ENCODE assay signal across 8 mouse cellular contexts in genomic region chr2:52423611-52424247, GRCm38 (mm10). TPM values are rescaled to one million over a fixed set of nuclear protein-coding genes. Genes with fewer than 3 reads are reported as not detected.
DNase-seq lines count a peak whose midpoint lies in the region; ATAC-seq lines count a peak whose summit lies in the region.

No protein-coding gene starts in this region.

- ATAC-seq in forebrain, embryonic 11.5 days (replicated peaks; ENCODE audit: low FRiP score) = no peak
- ATAC-seq in neural tube, embryonic 15.5 days (ENCODE audit: low FRiP score) = no peak
- ATAC-seq in frontal cortex, adult (ENCODE audit: low TSS enrichment) = no peak

- H3K9me3 ChIP-seq in forebrain, embryonic 11.5 days (ENCODE audit: control insufficient read depth, low read length) = no peaks in the 10 kb centered on the region
- H3K9me3 ChIP-seq in neural tube, embryonic 15.5 days (replicated peaks) = no peaks in the 10 kb centered on the region

- H3K27me3 ChIP-seq in forebrain, embryonic 11.5 days (ENCODE audit: control insufficient read depth, insufficient read depth, low read length) = no peaks in the 10 kb centered on the region
- H3K27me3 ChIP-seq in neural tube, embryonic 15.5 days (replicated peaks) = no peaks in the 10 kb centered on the region

- peak; percentile 56 for DNase-seq in cerebellum, adult 9-10 months
- DNase-seq in cerebellum, adult 9-11 months = no peak
- DNase-seq in 416B (ENCODE audit: low read depth) = peak; percentile 32
- DNase-seq in forebrain, embryonic 11.5 days (ENCODE audit: low spot score) = no peak
- DNase-seq in kidney, postnatal 4 days = peak; percentile 33 to 40
- DNase-seq in gastrocnemius, adult 8-10 months (ENCODE audit: low spot score in 2 of 2) = no peak

- H3K4me1 ChIP-seq in forebrain, embryonic 11.5 days (replicated peaks; ENCODE audit: control insufficient read depth, insufficient read depth, low read length) = no peaks in the 10 kb centered on the region
- peaks cover 41% of the 10 kb centered on the region for H3K4me1 ChIP-seq in neural tube, embryonic 15.5 days

- H3K4me2 ChIP-seq in forebrain, embryonic 11.5 days (ENCODE audit: low read depth, low read length, severe bottlenecking) = peak overlapping the region; percentile 70
- H3K4me2 ChIP-seq in neural tube, embryonic 15.5 days = peak overlapping the region; percentile 67

- peak overlapping the region; percentile 91 for H3K9ac ChIP-seq in forebrain, embryonic 11.5 days (ENCODE audit: low read length)
- H3K9ac ChIP-seq in neural tube, embryonic 15.5 days (replicated peaks) = peak overlapping the region; percentile 87

- H3K27ac ChIP-seq in forebrain, embryonic 11.5 days (ENCODE audit: low read depth, low read length) = no peak overlapping the region
- peak overlapping the region; percentile 88; the same call in 1 of the 2 replicates for H3K27ac ChIP-seq in neural tube, embryonic 15.5 days (replicated peaks)

- H3K36me3 ChIP-seq in forebrain, embryonic 11.5 days (ENCODE audit: control insufficient read depth, insufficient read depth, low read length) = no peaks in the 10 kb centered on the region
- no peaks in the 10 kb centered on the region for H3K36me3 ChIP-seq in neural tube, embryonic 15.5 days

- 3% methylated on average over 16 of the region's 16 CpGs for WGBS in forebrain, embryonic 11.5 days
- 2% methylated on average over 16 of the region's 16 CpGs for WGBS in neural tube, embryonic 15.5 days

- H3K4me3 ChIP-seq in forebrain, embryonic 11.5 days (ENCODE audit: low read depth, low read length) = peak overlapping the region; percentile 90
- H3K4me3 ChIP-seq in neural tube, embryonic 15.5 days (replicated peaks) = peak overlapping the region; percentile 82

RNA-seq across cellular contexts. Expression of gene Arl5a, which starts 1.0 kb away (rescaled TPM):
- 73.5 and 77.8 TPM in 2 replicates for polyA plus RNA-seq in forebrain, embryonic 11.5 days (2014; fragmentation: Nextera tagmentation; extraction: Ambion mirVana)
- 34.5 and 37.6 TPM in 2 replicates for polyA plus RNA-seq in neural tube, embryonic 15.5 days (2015; fragmentation: Nextera tagmentation; extraction: Ambion mirVana)
- 10 to 100 TPM; 35.9 to 39.8 (median 38.1) TPM for total RNA-seq in gastrocnemius, adult 8-10 months (2022)

RNA-seq across cellular contexts. Expression of gene Neb, which starts 45.5 kb away (rescaled TPM):
- polyA plus RNA-seq in forebrain, embryonic 11.5 days (2014; fragmentation: Nextera tagmentation; extraction: Ambion mirVana) = 0.24 and 0.39 TPM in 2 replicates
- 10.7 and 12.4 TPM in 2 replicates for polyA plus RNA-seq in neural tube, embryonic 15.5 days (2015; fragmentation: Nextera tagmentation; extraction: Ambion mirVana)
- total RNA-seq in gastrocnemius, adult 8-10 months (2022) = 1,000 to 10,000 TPM; 6,560 to 8,442 (median 7,482) TPM

Comparison
In these comparisons a context has a peak if more than half of its experiments do, and no peak if none do; other contexts are left out.
1. DNase-seq: peak in cerebellum, adult 9-10 months (single experiment), 416B (single experiment) and kidney, postnatal 4 days (2 of 2); none in cerebellum, adult 9-11 months (single experiment), forebrain, embryonic 11.5 days (single experiment) and gastrocnemius, adult 8-10 months (0 of 2).